In genomic region chr6:86702577-86702976, GRCm38 (mm10) we compare ENCODE assay signal across 21 mouse cellular contexts.
"Had no signal": no experiment of that assay in that cellular context is flagged by ENCODE, and none has a peak within 500 bp of the region (broad histone marks: within the 10 kb centered on the region; RNA-seq: fewer than 3 reads in every experiment).

No protein-coding gene starts in this region.

- H3K27ac ChIP-seq: layer of hippocampus, adult 2 months; left cerebral cortex, adult 2 months; midbrain, embryonic 12.5 days; midbrain, embryonic 15.5 days; neural tube, embryonic 12.5 days; neural tube, embryonic 15.5 days; stomach, postnatal 0 days had no signal

- DNase-seq: kidney, adult 8-10 months; kidney, postnatal 14 days; kidney, postnatal 4 days; layer of hippocampus, adult 9-11 months; lung, adult 2 months; lung, postnatal 14 days; lung, postnatal 4 days; right cerebral cortex, adult 18-20 months; right cerebral cortex, postnatal 14 days; right cerebral cortex, postnatal 4 days; thymus, adult 2 months; thymus, postnatal 14 days; thymus, postnatal 4 days had no signal

- H3K4me2 ChIP-seq: midbrain, embryonic 12.5 days; midbrain, embryonic 15.5 days; neural tube, embryonic 12.5 days; neural tube, embryonic 15.5 days had no signal

- H3K4me3 ChIP-seq: layer of hippocampus, adult 2 months; left cerebral cortex, adult 2 months; midbrain, embryonic 12.5 days; midbrain, embryonic 15.5 days; neural tube, embryonic 12.5 days; neural tube, embryonic 15.5 days had no signal

- H3K9ac ChIP-seq: midbrain, embryonic 12.5 days; midbrain, embryonic 15.5 days; neural tube, embryonic 12.5 days; neural tube, embryonic 15.5 days had no signal

- H3K27me3 ChIP-seq: midbrain, embryonic 12.5 days; midbrain, embryonic 15.5 days; neural tube, embryonic 12.5 days; neural tube, embryonic 15.5 days had no signal

- H3K4me1 ChIP-seq: midbrain, embryonic 12.5 days; midbrain, embryonic 15.5 days; neural tube, embryonic 12.5 days; neural tube, embryonic 15.5 days had no signal

- ATAC-seq: intestine, postnatal 0 days; midbrain, embryonic 15.5 days had no signal

- H3K9me3 ChIP-seq: midbrain, embryonic 12.5 days; midbrain, embryonic 15.5 days; neural tube, embryonic 12.5 days; neural tube, embryonic 15.5 days had no signal
